Mouse (Mus musculus): ENCODE results near the gene Ift43.

The Ift43 gene

DNA sequence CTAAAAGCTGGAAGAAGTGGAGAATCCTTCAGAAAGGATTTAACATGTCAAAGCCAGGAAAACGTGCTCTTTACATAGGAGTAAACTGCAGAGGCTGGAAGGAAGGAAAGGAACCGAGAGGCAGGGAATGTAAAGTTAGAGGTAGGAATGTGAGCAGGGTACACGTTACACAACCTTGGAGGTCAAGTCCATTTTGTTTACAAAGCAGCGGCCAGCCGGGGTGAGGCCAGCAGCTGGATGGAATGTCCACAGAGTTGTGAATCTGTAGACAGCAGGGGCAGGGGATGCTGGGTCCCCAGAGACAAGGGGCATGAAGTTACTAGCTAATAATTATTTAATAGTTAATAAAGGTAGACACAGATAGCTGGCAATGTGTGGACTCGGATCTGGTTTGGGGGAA lies 45.8 kb downstream of the Ift43 start:
- DNase-seq (ENCODE audit: inconsistent age in 2 of 2, low spot score in 1 of 2) = peak in 1 of 2 experiments; percentile 49

DNA sequence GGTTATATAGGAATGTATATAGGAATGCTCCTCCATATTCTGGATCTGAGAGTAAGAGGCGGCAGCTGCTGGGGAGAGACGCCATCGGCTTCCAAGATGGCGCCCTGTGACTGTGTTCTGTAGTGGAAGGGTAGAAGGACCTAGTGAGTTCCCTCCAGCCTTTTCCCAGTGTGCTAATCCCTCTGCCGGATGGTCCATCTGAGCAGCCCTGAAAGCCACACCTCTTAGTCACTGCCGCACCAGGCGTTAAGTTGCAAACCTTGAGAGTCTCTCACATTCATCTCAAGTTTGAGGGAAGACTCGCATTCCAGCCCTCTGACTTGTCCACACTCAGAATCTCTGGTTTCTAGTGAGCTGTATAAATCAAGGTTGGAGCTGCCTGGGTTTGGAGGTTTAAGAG lies 46.7 kb downstream of the Ift43 start:
- peak in 1 of 2 experiments; percentile 12 for DNase-seq (ENCODE audit: inconsistent age in 2 of 2, low spot score in 1 of 2)

GRCm38 (mm10) chr12:86129696-86130095 lies 47.4 kb downstream of the Ift43 start:
- DNase-seq (ENCODE audit: inconsistent age in 2 of 2, low spot score in 1 of 2) = no peak

DNA sequence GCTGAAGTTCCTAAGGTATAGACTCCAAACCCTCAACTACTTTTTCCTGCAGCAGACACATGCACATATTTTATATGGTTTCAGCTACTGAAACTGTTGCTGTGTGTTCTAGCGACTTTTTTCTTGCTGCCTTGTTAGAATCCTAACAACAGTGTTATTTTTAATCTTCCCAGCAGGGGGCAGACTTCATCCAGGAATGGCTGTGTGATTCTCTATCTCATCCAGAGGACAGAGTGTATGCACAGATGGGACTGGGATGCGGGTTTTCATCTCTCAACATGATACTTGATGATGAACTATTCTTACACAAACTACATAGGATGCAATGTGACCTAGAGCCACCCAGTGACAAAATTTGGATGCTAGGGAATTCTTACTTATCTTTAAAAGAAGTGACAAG lies 50.5 kb downstream of the Ift43 start:
- peak; percentile 18 to 91 for DNase-seq (ENCODE audit: inconsistent age in 2 of 2, low spot score in 1 of 2)

DNA sequence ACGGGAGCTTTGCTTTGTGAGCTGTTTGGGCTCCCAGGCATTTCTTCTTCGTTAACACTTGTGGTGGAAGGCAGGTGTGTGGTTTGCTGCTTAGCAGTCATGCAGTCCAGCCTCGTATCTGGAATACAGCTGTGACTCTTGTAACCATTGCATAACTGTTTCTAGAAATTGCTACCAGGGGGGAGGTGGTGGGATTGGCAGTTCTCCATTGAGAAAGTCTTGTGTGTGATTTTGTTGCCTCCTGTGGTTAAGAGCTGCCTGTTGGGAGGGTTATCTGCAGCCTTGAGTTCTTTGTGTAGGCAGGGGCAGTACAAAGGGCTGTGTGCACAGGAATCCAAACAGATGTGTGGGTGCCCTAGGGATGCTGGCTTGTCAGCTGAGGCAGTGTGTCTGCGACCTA lies 53.4 kb downstream of the Ift43 start:
- DNase-seq (ENCODE audit: inconsistent age in 2 of 2, low spot score in 1 of 2) = no peak

DNA sequence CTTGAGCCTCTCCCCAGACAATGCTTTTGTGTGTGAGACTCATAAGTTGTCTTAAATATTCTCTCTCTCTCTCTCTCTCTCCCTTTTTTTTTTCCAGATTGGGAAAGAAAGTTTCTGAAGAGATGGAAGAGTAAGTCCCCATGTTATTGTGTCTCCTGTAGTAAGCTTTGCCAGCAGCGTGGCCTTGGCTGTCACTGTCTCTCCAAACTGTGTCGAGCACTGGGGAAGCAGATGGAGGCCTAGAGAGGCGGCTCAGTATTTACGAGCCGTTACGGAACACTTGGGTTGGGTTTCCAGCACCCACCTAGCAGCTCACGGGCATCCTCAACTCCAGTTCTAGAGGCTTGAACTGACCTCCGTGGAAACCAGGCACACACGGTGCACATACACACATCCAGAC lies 56.4 kb downstream of the Ift43 start:
- peak; percentile 25 to 70 for DNase-seq (ENCODE audit: inconsistent age in 2 of 2, low spot score in 1 of 2)

DNA sequence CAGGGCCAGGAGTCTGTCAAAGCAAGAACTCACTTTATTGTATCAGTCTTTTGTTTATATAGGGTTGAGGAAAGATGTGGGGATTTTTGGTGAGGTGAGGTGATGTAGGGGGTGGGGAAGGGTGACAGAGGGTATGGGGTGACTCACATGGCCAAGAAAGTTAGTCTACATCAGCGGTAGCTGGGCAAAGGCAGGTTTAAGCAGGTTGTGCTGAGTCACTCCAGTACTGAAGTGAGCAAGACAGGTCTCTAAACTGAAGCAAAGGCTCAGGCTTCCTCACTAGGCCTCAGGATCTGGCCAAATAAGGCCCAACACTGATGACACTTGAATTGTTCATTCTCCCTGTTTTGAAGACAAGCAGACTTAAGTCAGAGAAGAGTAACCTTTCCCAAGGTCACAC lies 60.0 kb downstream of the Ift43 start:
- no peak for DNase-seq (ENCODE audit: inconsistent age in 2 of 2, low spot score in 1 of 2)

DNA sequence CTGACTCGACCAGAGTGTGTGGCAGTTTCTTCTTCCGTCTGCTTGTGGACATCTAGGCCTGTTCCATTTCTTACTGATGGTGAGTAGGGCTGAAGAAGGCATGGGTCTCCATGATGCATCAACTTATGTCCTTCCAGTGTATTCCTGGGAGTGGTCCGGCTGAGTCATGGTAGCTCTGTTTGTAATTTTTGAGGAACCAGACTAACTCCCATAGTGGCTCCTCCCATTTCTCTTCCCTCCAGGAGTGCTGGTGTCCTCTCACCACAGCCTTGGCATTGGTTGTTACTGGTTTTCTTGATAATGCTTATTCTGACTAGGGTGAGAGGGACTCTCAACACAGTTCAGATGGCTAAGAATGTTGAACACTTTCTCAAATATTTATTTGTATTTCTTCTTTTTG lies 63.9 kb downstream of the Ift43 start:
- DNase-seq (ENCODE audit: inconsistent age in 2 of 2, low spot score in 1 of 2) = no peak

GRCm38 (mm10) chr12:86148271-86148670 lies 65.9 kb downstream of the Ift43 start:
- DNase-seq (ENCODE audit: inconsistent age in 2 of 2, low spot score in 1 of 2) = no peak

- DNase-seq (ENCODE audit: inconsistent age in 2 of 2, low spot score in 1 of 2) = no peak
These were observed 66.7 kb downstream of the Ift43 start for GRCm38 (mm10) chr12:86149087-86149486.

DNA sequence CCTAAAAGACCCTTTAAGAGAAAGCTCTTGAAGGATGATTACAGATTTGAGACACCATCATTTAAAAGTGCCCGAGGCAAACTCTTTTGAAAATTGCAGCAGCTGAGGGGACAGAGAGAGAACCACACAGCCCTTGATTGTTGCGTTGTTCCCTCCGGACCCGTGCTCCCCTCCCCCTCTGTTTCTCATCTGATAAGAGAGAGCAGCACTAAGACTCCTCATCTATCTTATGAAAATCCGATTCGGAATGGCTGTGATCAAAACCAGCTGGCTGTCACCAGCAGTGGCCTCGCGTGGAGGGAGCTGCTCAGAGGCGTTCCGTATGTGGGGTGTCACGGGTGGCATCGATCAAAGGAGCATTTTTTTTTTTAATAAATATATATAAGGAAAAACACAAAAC lies 69.6 kb downstream of the Ift43 start:
- DNase-seq (ENCODE audit: inconsistent age in 2 of 2, low spot score in 1 of 2) = no peak

GRCm38 (mm10) chr12:86153213-86153957 lies 71.0 kb downstream of the Ift43 start:
- no peak for DNase-seq (ENCODE audit: inconsistent age in 2 of 2, low spot score in 1 of 2)

DNA sequence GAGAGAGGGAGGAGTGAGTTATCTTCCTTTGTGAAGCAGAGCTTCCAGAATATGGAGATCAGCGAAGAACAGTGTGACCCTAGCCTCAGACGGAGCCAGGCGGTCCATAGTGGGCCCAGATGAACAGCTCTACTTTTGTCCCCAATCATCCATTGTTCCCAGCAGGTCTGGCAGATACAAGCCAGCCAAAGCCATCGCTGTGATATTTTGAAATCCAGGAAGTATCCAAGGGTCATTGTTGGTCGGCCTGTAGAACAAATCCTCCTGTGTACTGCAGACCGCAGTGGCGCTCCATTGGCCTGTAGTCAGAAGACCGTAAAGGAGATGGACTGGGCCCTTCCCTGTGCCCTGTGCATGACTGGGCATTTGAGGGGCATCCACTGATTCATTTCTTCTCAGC lies 72.8 kb downstream of the Ift43 start:
- no peak for DNase-seq (ENCODE audit: inconsistent age in 2 of 2, low spot score in 1 of 2)

- no peak for DNase-seq (ENCODE audit: inconsistent age in 2 of 2, low spot score in 1 of 2)
These were observed 74.8 kb downstream of the Ift43 start for GRCm38 (mm10) chr12:86157166-86157565.

- no peak for DNase-seq (ENCODE audit: inconsistent age in 2 of 2, low spot score in 1 of 2)
These were observed 75.6 kb downstream of the Ift43 start for GRCm38 (mm10) chr12:86157894-86158444.

- DNase-seq (ENCODE audit: inconsistent age in 2 of 2, low spot score in 1 of 2) = no peak
These were observed 76.5 kb downstream of the Ift43 start for GRCm38 (mm10) chr12:86158689-86159483.

GRCm38 (mm10) chr12:86161436-86161835 lies 79.1 kb downstream of the Ift43 start:
- no peak for DNase-seq (ENCODE audit: inconsistent age in 2 of 2, low spot score in 1 of 2)

GRCm38 (mm10) chr12:86161942-86162341 lies 79.6 kb downstream of the Ift43 start:
- DNase-seq (ENCODE audit: inconsistent age in 2 of 2, low spot score in 1 of 2) = no peak

- no peak for DNase-seq (ENCODE audit: inconsistent age in 2 of 2, low spot score in 1 of 2)
These were observed 80.8 kb downstream of the Ift43 start for GRCm38 (mm10) chr12:86162890-86163816.

DNA sequence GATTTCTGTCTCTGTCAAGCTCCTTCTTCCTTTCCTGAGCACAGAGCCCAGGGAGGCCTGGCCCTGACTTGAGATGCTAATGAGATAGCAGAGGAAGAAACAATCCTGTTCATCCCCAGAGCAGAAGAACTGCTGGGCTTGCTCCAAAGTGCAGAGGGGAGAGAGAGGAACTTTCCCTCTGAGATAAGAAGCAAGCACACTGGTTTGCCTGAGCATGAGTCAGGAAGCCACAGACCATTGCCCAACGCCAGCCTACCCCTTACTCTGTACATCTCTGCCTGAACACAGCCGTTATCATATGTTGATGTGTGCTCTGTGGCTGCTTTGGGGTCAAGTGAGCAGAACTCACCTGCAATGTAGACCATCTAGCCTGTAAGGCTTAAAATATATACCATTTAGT lies 83.9 kb downstream of the Ift43 start:
- no peak for DNase-seq (ENCODE audit: inconsistent age in 2 of 2, low spot score in 1 of 2)

- DNase-seq (ENCODE audit: inconsistent age in 2 of 2, low spot score in 1 of 2) = no peak
These were observed 84.7 kb downstream of the Ift43 start for GRCm38 (mm10) chr12:86167075-86167474.
